Mouse (Mus musculus) olfactory bulb, adult 2 months (tissue): ENCODE measurements around the gene Ptgir.

Experiments used
- CTCF ChIP-seq: fragments of 200-500 bp; IDR thresholded peaks from 2 replicates; pipeline ENCODE4 v1.5.1; 2012; ENCODE audit warnings: low read depth, mild to moderate bottlenecking, low read length, moderate library complexity; ENCODE audit not compliant: insufficient read depth
- POLR2A ChIP-seq: fragments of 200-500 bp; IDR thresholded peaks from 2 replicates; pipeline ENCODE4 v1.6.1; 2012; ENCODE audit warnings: mild to moderate bottlenecking, low read depth, low read length, moderate library complexity; ENCODE audit not compliant: insufficient read depth

DNA sequence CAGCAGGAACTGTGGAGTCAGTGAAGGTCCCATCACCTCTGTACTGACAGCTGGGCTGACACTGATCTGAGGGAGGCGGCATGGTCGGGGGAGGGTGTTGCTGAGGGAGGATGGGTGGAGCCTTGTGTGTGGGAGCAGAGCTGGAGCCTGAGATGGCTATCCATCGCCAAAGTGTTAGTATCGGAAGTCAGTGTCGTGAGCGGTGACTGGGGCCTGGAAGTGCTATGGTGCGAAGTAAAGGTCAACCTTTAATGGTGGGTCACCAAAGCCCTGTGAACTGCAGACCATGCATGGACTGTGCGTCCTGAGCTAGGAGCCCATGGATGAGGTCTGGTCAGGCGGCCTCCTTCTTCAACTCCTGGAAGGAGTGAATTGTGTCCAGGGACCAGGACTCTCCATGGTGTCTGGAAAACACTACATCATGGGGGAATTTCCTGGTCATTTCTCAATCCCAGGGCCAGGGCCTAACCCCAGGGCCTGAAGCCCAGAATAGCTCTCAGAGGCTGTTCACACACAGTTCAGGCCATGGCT is 734 bp upstream of the Ptgir start:
- TF ChIP-seq POLR2A (no peak), CTCF (no peak)
